Mouse (Mus musculus) liver, embryonic 16.5 days (tissue): ENCODE measurements around the gene Unc5b. TPM values are rescaled to one million over a fixed set of nuclear protein-coding genes. Genes with fewer than 3 reads are reported as not detected.

Source experiments
- ATAC-seq: fragments of 200-750 bp; cut with Nextera tagmentation; 2 replicates; pipeline ENCODE4 v1.8.0; 2017; ENCODE audit warnings: low read depth, mild to moderate bottlenecking, moderate number of reproducible peaks, moderate library complexity
- H3K27ac ChIP-seq: fragments of 300-500 bp; sonication (generic); 2 replicates; pipeline ENCODE4 v1.5.1; 2014; ENCODE audit warnings: mild to moderate bottlenecking, low read length
- H3K27me3 ChIP-seq: fragments of 300-500 bp; sonication (generic); 2 replicates; pipeline ENCODE4 v1.6.1; 2014; ENCODE audit warnings: low read depth, low read length, mixed read lengths; ENCODE audit not compliant: control insufficient read depth, insufficient read depth
- H3K36me3 ChIP-seq: fragments of 300-500 bp; sonication (generic); 2 replicates; pipeline ENCODE4 v1.6.1; 2014; ENCODE audit warnings: mild to moderate bottlenecking; ENCODE audit not compliant: control insufficient read depth, insufficient read depth
- H3K4me1 ChIP-seq: fragments of 300-500 bp; sonication (generic); 2 replicates; pipeline ENCODE4 v1.6.1; 2014; ENCODE audit warnings: low read depth, low read length, mixed read lengths; ENCODE audit not compliant: control insufficient read depth
- H3K4me2 ChIP-seq: fragments of 300-500 bp; sonication (generic); 2 replicates; pipeline ENCODE4 v1.6.1; 2014; ENCODE audit warnings: low read depth, low read length, mixed read lengths
- H3K4me3 ChIP-seq: fragments of 300-500 bp; sonication (generic); 2 replicates; pipeline ENCODE4 v1.5.1; 2014; ENCODE audit warnings: low read depth, mild to moderate bottlenecking, low read length
- H3K9ac ChIP-seq: fragments of 300-500 bp; sonication (generic); 2 replicates; pipeline ENCODE4 v1.6.1; 2014; ENCODE audit warnings: low read depth, low read length
- H3K9me3 ChIP-seq: fragments of 300-500 bp; sonication (generic); replicated peaks from 2 replicates; pipeline ENCODE4 v1.6.1; 2016; ENCODE audit warnings: low read length; ENCODE audit not compliant: control insufficient read depth
- WGBS: fragments of 180-500 bp; shearing (Covaris S2); extraction: QIAGEN DNeasy Blood & Tissue Kit; methylation state at CpG from one replicate; pipeline ENCODE4 v1.1.7; 2014; ENCODE audit not compliant: insufficient replicate concordance; 5-methylcytosine and 5-hydroxymethylcytosine counted together
- polyA plus RNA-seq: library from polyadenylated mRNA; unstranded; fragments of >200 nt; fragmentation: Nextera tagmentation; extraction: Ambion mirVana; gene quantifications from 2 replicates; pipeline ENCODE4 v1.2.1, GENCODE M21; 2015

Gene Unc5b
- polyA plus RNA-seq, 1 experiment from 2014 or later: 0.27 TPM

- no peak for ATAC-seq
- Histone ChIP-seq H3K4me3 (no peak overlapping the region), H3K36me3 (no peaks in the 10 kb centered on the region), H3K27me3 (peaks cover 4% of the 10 kb centered on the region), H3K9ac (no peak overlapping the region), H3K27ac (no peak overlapping the region), H3K9me3 (no peaks in the 10 kb centered on the region), H3K4me2 (no peak overlapping the region), H3K4me1 (no peaks in the 10 kb centered on the region)
- WGBS: 59% methylated on average over 7 of the region's 7 CpGs
These were observed 34.9 kb downstream of the Unc5b start for GRCm38 (mm10) chr10:60796474-60796873.

- Histone ChIP-seq H3K9me3 (no peaks in the 10 kb centered on the region), H3K4me1 (no peaks in the 10 kb centered on the region), H3K4me2 (no peak overlapping the region), H3K4me3 (no peak overlapping the region), H3K27me3 (peaks cover 4% of the 10 kb centered on the region), H3K9ac (no peak overlapping the region), H3K27ac (no peak overlapping the region), H3K36me3 (no peaks in the 10 kb centered on the region)
- 58% methylated on average over 5 of the region's 5 CpGs for WGBS
- no peak for ATAC-seq
These were observed 35.4 kb downstream of the Unc5b start for GRCm38 (mm10) chr10:60796028-60796427.

- H3K4me1 ChIP-seq: no peaks in the 10 kb centered on the region
- ATAC-seq: no peak
- H3K27me3 ChIP-seq: no peaks in the 10 kb centered on the region; the same call in 1 of the 2 replicates
- H3K9me3 ChIP-seq: no peaks in the 10 kb centered on the region
- no peak overlapping the region for H3K27ac ChIP-seq
- no peak overlapping the region for H3K4me3 ChIP-seq
- no peak overlapping the region for H3K4me2 ChIP-seq
- no peaks in the 10 kb centered on the region for H3K36me3 ChIP-seq
- H3K9ac ChIP-seq: no peak overlapping the region
- 65% methylated on average over 8 of the region's 8 CpGs for WGBS
These were observed 36.6 kb downstream of the Unc5b start for GRCm38 (mm10) chr10:60794792-60795191.

- Histone ChIP-seq H3K36me3 (no peaks in the 10 kb centered on the region), H3K27ac (no peak overlapping the region), H3K9ac (no peak overlapping the region), H3K4me2 (no peak overlapping the region), H3K4me3 (no peak overlapping the region), H3K4me1 (no peaks in the 10 kb centered on the region), H3K27me3 (no peaks in the 10 kb centered on the region), H3K9me3 (no peaks in the 10 kb centered on the region)
- 68% methylated on average over 11 of the region's 11 CpGs for WGBS
- ATAC-seq: no peak
These were observed 37.0 kb downstream of the Unc5b start for GRCm38 (mm10) chr10:60794374-60794773.

GRCm38 (mm10) chr10:60792841-60793240 lies 38.5 kb downstream of the Unc5b start:
- no peaks in the 10 kb centered on the region for H3K27me3 ChIP-seq
- H3K27ac ChIP-seq: no peak overlapping the region
- H3K4me1 ChIP-seq: no peaks in the 10 kb centered on the region
- H3K9ac ChIP-seq: no peak overlapping the region
- no peaks in the 10 kb centered on the region for H3K9me3 ChIP-seq
- 18% methylated on average over 11 of the region's 11 CpGs for WGBS
- no peak for ATAC-seq
- H3K4me2 ChIP-seq: no peak overlapping the region
- H3K36me3 ChIP-seq: no peaks in the 10 kb centered on the region
- no peak overlapping the region for H3K4me3 ChIP-seq

- no peaks in the 10 kb centered on the region for H3K36me3 ChIP-seq
- WGBS: 27% methylated on average over 10 of the region's 10 CpGs
- no peak overlapping the region for H3K27ac ChIP-seq
- no peaks in the 10 kb centered on the region for H3K4me1 ChIP-seq
- no peak overlapping the region for H3K4me3 ChIP-seq
- no peaks in the 10 kb centered on the region for H3K27me3 ChIP-seq
- no peak overlapping the region for H3K4me2 ChIP-seq
- no peak for ATAC-seq
- H3K9me3 ChIP-seq: no peaks in the 10 kb centered on the region
- H3K9ac ChIP-seq: no peak overlapping the region
These were observed 39.0 kb downstream of the Unc5b start for GRCm38 (mm10) chr10:60792365-60792764.

GRCm38 (mm10) chr10:60790912-60791311 lies 40.5 kb downstream of the Unc5b start:
- ATAC-seq: no peak
- H3K27me3 ChIP-seq: no peaks in the 10 kb centered on the region
- no peaks in the 10 kb centered on the region for H3K36me3 ChIP-seq
- no peaks in the 10 kb centered on the region for H3K9me3 ChIP-seq
- no peak overlapping the region for H3K9ac ChIP-seq
- no peak overlapping the region for H3K27ac ChIP-seq
- no peak overlapping the region for H3K4me3 ChIP-seq
- H3K4me1 ChIP-seq: no peaks in the 10 kb centered on the region
- 78% methylated on average over 6 of the region's 6 CpGs for WGBS
- no peak overlapping the region for H3K4me2 ChIP-seq

- Histone ChIP-seq H3K27ac (no peak overlapping the region), H3K4me1 (no peaks in the 10 kb centered on the region), H3K4me3 (no peak overlapping the region), H3K4me2 (no peak overlapping the region), H3K9ac (no peak overlapping the region), H3K27me3 (no peaks in the 10 kb centered on the region), H3K36me3 (no peaks in the 10 kb centered on the region), H3K9me3 (no peaks in the 10 kb centered on the region)
- no peak for ATAC-seq
- 68% methylated on average over 16 of the region's 16 CpGs for WGBS
These were observed 43.9 kb downstream of the Unc5b start for GRCm38 (mm10) chr10:60787303-60788074.

GRCm38 (mm10) chr10:60783608-60784007 lies 47.8 kb downstream of the Unc5b start:
- no peaks in the 10 kb centered on the region for H3K4me1 ChIP-seq
- H3K27me3 ChIP-seq: no peaks in the 10 kb centered on the region
- H3K4me2 ChIP-seq: no peak overlapping the region
- H3K4me3 ChIP-seq: no peak overlapping the region
- 46% methylated on average over 2 of the region's 2 CpGs for WGBS
- H3K27ac ChIP-seq: no peak overlapping the region
- H3K9ac ChIP-seq: no peak overlapping the region
- H3K36me3 ChIP-seq: no peaks in the 10 kb centered on the region
- no peak for ATAC-seq
- H3K9me3 ChIP-seq: no peaks in the 10 kb centered on the region
